Mouse (Mus musculus): ENCODE measurements around the gene Vmn1r217. TPM values are rescaled to one million over a fixed set of nuclear protein-coding genes. Genes with fewer than 3 reads are reported as not detected.
"Not testable (repeated sequence)": the region's sequence is repeated elsewhere in the genome, so short reads cannot be mapped to it uniquely, and the experiment has no call there.

Vmn1r217 gene
- polyA plus RNA-seq (2015; fragmentation: Nextera tagmentation; extraction: Ambion mirVana): not detected in 2 replicates

DNA sequence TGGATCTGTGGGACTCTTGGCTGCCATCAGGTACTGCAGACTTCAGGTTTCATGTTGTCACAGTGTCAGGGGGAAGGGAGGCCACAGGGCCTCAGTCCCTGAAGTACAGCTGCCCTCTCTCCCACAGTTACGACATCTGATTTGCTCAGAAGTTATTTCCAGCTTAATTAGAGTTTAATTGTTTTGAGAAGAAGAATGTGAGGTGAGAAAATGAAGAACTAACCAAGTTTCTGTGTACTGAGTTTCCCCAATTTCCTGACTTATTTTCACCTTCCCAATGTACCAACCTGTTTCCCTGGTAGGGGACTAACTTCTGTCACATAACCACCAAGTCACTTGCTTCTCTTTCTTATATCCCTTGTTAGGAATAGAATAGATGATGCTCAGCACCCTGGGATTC is at the start of gene Vmn1r217:
Gene Vmn1r217 (minus strand): TSS at position 101 of the 400 bp plus-strand sequence.
- not testable (repeated sequence) for ATAC-seq (ENCODE audit: low read depth); H3K4me2 ChIP-seq (ENCODE audit: low read depth, low read length); H3K36me3 ChIP-seq (ENCODE audit: control insufficient read depth, insufficient read depth, low read length); H3K4me1 ChIP-seq (replicated peaks; ENCODE audit: control insufficient read depth, insufficient read depth, low read length); H3K4me3 ChIP-seq (ENCODE audit: low read length); H3K9me3 ChIP-seq (ENCODE audit: control insufficient read depth, low read length); H3K27ac ChIP-seq (ENCODE audit: low read length); H3K9ac ChIP-seq (ENCODE audit: low read length); H3K27me3 ChIP-seq (ENCODE audit: control insufficient read depth, insufficient read depth, low read depth, low read length)
- 70% methylated on average over 1 of the region's 1 CpGs for WGBS

DNA sequence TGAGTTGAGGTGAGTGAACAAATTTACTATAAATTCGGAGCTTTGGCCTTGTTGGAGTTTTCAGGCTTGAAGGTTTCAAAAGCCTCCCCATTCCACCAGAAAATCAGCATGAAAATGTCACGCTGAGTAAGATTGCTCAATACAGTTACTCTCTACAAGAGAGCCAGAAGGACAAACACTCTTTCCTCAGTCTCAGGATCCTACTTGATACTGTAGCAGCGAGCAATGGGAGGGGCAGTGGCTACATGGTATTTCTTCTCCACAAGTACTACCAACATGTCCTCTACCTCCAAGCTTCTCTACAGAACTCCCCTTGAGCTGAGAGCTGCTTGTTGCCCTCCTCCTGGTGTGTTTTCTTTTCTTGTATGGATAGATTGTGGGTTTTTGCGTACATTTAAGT is 48.4 kb upstream of the Vmn1r217 start:
- not testable (repeated sequence) for H3K9ac ChIP-seq (ENCODE audit: low read length); ATAC-seq (ENCODE audit: low read depth); H3K4me2 ChIP-seq (ENCODE audit: low read depth, low read length); H3K9me3 ChIP-seq (ENCODE audit: control insufficient read depth, low read length); H3K27me3 ChIP-seq (ENCODE audit: control insufficient read depth, insufficient read depth, low read depth, low read length); H3K36me3 ChIP-seq (ENCODE audit: control insufficient read depth, insufficient read depth, low read length); H3K27ac ChIP-seq (ENCODE audit: low read length); H3K4me1 ChIP-seq (replicated peaks; ENCODE audit: control insufficient read depth, insufficient read depth, low read length); H3K4me3 ChIP-seq (ENCODE audit: low read length)
- 65% methylated on average over 4 of the region's 4 CpGs for WGBS

DNA sequence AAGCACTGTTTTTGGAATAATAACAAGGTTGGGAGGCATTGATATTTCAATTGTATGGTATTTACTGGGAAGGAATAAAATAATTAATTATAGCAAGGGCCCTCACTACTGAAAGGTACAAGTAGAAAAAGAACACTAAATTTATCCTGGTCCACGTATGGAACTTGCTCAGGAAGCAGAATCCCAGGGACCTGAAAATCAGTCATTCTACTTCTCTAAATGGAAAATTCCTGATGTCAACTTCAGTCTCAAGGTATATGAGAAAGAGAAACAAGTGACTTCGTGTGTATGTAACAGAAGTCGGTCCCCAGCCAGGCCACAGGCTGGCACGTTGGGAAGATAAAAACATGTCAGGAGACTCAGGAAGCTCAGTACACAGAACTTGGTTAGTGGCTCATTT is 41.0 kb upstream of the Vmn1r217 start, which contains the start of gene Vmn1r219:
Gene Vmn1r219 (plus strand): TSS at position 301 of the 400 bp plus-strand sequence.
- ATAC-seq (ENCODE audit: low read depth): no peak
- no peaks in the 10 kb centered on the region for H3K4me1 ChIP-seq (replicated peaks; ENCODE audit: control insufficient read depth, insufficient read depth, low read length)
- H3K36me3 ChIP-seq (ENCODE audit: control insufficient read depth, insufficient read depth, low read length): no peaks in the 10 kb centered on the region
- H3K9ac ChIP-seq (ENCODE audit: low read length): no peak within 1 kb of the TSS
- 74% methylated on average over 4 of the region's 4 CpGs for WGBS
- no peak within 1 kb of the TSS for H3K4me2 ChIP-seq (ENCODE audit: low read depth, low read length)
- no peak within 1 kb of the TSS for H3K4me3 ChIP-seq (ENCODE audit: low read length)
- H3K27ac ChIP-seq (ENCODE audit: low read length): no peak within 1 kb of the TSS
- H3K27me3 ChIP-seq (ENCODE audit: control insufficient read depth, insufficient read depth, low read depth, low read length): no peaks in the 10 kb centered on the region
- no peaks in the 10 kb centered on the region for H3K9me3 ChIP-seq (ENCODE audit: control insufficient read depth, low read length)

DNA sequence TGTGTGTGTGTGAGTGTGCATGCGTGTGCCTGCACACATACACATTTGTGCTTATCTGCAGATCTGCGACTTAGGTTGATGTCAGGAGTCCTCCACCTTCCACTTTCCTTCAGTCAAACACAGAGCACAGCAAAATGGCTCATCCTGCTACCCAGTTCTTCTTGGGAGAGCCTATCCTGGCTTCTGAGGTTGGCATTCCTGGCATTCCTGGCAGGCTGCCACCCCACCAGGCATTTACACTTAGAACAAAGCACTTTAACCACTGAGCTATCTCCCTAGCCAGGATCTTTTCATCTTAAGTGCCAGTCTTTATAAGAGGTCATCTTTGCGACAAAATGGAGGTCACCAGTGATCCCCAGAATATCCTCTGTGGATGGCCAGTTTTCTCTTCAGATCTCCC is 39.8 kb upstream of the Vmn1r217 start:
- Histone ChIP-seq H3K4me2 (ENCODE audit: low read depth, low read length) (no peak overlapping the region), H3K4me3 (ENCODE audit: low read length) (no peak overlapping the region), H3K27ac (ENCODE audit: low read length) (no peak overlapping the region), H3K36me3 (ENCODE audit: control insufficient read depth, insufficient read depth, low read length) (no peaks in the 10 kb centered on the region), H3K9me3 (ENCODE audit: control insufficient read depth, low read length) (no peaks in the 10 kb centered on the region), H3K27me3 (ENCODE audit: control insufficient read depth, insufficient read depth, low read depth, low read length) (no peaks in the 10 kb centered on the region), H3K9ac (ENCODE audit: low read length) (no peak overlapping the region), H3K4me1 (replicated peaks; ENCODE audit: control insufficient read depth, insufficient read depth, low read length) (no peaks in the 10 kb centered on the region)
- WGBS: 34% methylated on average over 3 of the region's 3 CpGs
- peak; percentile 28; the same call in 1 of the 2 replicates for ATAC-seq (ENCODE audit: low read depth)

DNA sequence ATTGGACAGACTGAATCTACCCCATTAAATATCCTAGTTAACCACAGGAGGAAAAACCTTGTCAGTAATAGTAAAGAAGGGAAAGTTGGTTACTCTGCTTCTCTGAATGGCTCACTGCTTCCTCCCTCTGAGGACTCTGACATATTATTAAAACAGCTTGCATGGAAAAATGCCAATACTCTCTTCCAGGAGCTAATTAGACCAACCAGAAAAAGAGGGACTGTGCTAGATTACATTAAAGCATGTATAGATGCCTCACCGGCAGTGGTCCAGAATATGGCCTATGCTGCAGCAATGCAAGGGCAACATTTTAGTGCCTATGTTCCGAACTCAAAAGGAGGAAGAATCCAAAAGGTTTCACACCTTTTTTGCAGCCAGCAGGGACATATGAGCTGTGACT is 20.9 kb upstream of the Vmn1r217 start:
- no peak for ATAC-seq (ENCODE audit: low read depth)
- WGBS: 76% methylated on average over 2 of the region's 2 CpGs

DNA sequence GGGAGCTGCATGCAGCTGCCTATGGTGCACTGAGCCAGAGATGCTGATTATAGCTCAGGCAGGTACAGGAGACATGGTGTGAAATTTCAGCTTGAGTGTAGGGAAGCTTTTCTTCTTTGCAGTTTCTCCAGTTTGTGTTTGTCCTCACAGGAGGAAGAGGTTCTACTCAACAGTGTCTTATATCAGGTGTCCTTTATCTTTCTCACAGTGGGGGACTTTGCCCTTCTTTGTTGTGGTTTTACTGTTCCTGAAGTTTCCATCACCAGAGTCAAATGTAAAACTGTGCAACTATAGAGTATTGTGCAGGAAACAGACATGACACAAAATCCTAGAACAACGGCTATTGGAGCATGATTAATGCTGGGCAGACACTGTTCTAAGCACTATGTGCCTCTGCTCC is 15.5 kb upstream of the Vmn1r217 start:
- H3K36me3 ChIP-seq (ENCODE audit: control insufficient read depth, insufficient read depth, low read length): no peaks in the 10 kb centered on the region
- no peak overlapping the region for H3K9ac ChIP-seq (ENCODE audit: low read length)
- no peak overlapping the region for H3K4me3 ChIP-seq (ENCODE audit: low read length)
- WGBS: 54% methylated on average over 1 of the region's 1 CpGs
- H3K9me3 ChIP-seq (ENCODE audit: control insufficient read depth, low read length): no peaks in the 10 kb centered on the region
- no peak for ATAC-seq (ENCODE audit: low read depth)
- no peaks in the 10 kb centered on the region for H3K27me3 ChIP-seq (ENCODE audit: control insufficient read depth, insufficient read depth, low read depth, low read length)
- no peak overlapping the region for H3K4me2 ChIP-seq (ENCODE audit: low read depth, low read length)
- no peaks in the 10 kb centered on the region for H3K4me1 ChIP-seq (replicated peaks; ENCODE audit: control insufficient read depth, insufficient read depth, low read length)
- no peak overlapping the region for H3K27ac ChIP-seq (ENCODE audit: low read length)

More for the DNA sequence above, 20.9 kb upstream of the Vmn1r217 start:
- Histone ChIP-seq H3K27me3 (ENCODE audit: control insufficient read depth, insufficient read depth, low read depth, low read length) (no peaks in the 10 kb centered on the region), H3K4me2 (ENCODE audit: low read depth, low read length) (no peak overlapping the region), H3K9me3 (ENCODE audit: control insufficient read depth, low read length) (no peaks in the 10 kb centered on the region), H3K4me3 (ENCODE audit: low read length) (no peak overlapping the region), H3K9ac (ENCODE audit: low read length) (no peak overlapping the region), H3K27ac (ENCODE audit: low read length) (no peak overlapping the region), H3K36me3 (ENCODE audit: control insufficient read depth, insufficient read depth, low read length) (no peaks in the 10 kb centered on the region), H3K4me1 (replicated peaks; ENCODE audit: control insufficient read depth, insufficient read depth, low read length) (no peaks in the 10 kb centered on the region)

DNA sequence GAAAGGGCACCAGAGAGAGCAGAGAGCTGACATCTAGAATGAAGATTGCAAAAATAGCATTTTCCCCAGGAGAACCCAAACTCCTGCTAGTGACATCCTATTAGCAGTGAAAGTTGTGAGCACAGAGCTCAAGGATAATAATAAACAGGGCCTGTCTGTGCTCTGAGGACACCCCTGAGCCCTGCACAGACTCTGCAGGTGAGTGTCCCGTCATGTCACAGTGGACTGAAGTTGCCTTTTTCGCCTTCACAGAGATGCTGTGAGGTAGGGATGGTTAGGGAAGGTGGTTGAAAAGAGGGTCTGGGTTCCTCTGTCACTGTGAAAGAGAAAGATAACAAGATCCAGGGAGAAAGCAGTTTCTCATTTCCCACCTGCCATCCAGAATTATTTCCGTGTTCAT is 15.1 kb upstream of the Vmn1r217 start, which contains the start of gene Vmn1r218:
Gene Vmn1r218 (plus strand): TSS at position 57 of the 400 bp plus-strand sequence.
- H3K4me3 ChIP-seq (ENCODE audit: low read length): no peak within 1 kb of the TSS
- H3K27ac ChIP-seq (ENCODE audit: low read length): no peak within 1 kb of the TSS
- no peaks in the 10 kb centered on the region for H3K4me1 ChIP-seq (replicated peaks; ENCODE audit: control insufficient read depth, insufficient read depth, low read length)
- WGBS: 59% methylated on average over 3 of the region's 3 CpGs
- H3K9me3 ChIP-seq (ENCODE audit: control insufficient read depth, low read length): no peaks in the 10 kb centered on the region
- no peak for ATAC-seq (ENCODE audit: low read depth)
- no peaks in the 10 kb centered on the region for H3K27me3 ChIP-seq (ENCODE audit: control insufficient read depth, insufficient read depth, low read depth, low read length)
- no peaks in the 10 kb centered on the region for H3K36me3 ChIP-seq (ENCODE audit: control insufficient read depth, insufficient read depth, low read length)
- no peak within 1 kb of the TSS for H3K9ac ChIP-seq (ENCODE audit: low read length)
- H3K4me2 ChIP-seq (ENCODE audit: low read depth, low read length): no peak within 1 kb of the TSS

DNA sequence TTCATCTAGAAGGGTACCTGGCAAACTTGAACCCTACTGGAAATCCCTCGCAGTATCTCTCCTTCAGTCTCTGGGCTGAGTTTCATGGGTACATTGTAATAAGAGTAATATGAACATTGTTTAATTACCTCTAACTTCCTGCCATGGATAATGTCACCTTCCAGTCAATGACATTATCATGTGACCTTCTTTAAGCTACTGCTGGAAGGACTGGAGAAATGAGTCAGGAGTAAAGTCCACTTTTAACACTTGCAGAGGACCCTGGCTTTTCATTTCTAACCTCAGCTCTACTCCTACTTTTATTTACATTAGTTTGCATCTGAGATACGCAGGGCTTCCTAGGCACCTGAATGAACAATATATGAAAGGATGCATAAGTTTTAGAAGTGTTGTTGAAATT is 2.6 kb upstream of the Vmn1r217 start:
- Histone ChIP-seq H3K4me2 (ENCODE audit: low read depth, low read length) (no peak overlapping the region), H3K4me1 (replicated peaks; ENCODE audit: control insufficient read depth, insufficient read depth, low read length) (no peaks in the 10 kb centered on the region), H3K9me3 (ENCODE audit: control insufficient read depth, low read length) (no peaks in the 10 kb centered on the region), H3K9ac (ENCODE audit: low read length) (no peak overlapping the region), H3K4me3 (ENCODE audit: low read length) (no peak overlapping the region), H3K36me3 (ENCODE audit: control insufficient read depth, insufficient read depth, low read length) (no peaks in the 10 kb centered on the region), H3K27me3 (ENCODE audit: control insufficient read depth, insufficient read depth, low read depth, low read length) (no peaks in the 10 kb centered on the region), H3K27ac (ENCODE audit: low read length) (no peak overlapping the region)
- no peak for ATAC-seq (ENCODE audit: low read depth)
- WGBS: 63% methylated on average over 2 of the region's 2 CpGs

DNA sequence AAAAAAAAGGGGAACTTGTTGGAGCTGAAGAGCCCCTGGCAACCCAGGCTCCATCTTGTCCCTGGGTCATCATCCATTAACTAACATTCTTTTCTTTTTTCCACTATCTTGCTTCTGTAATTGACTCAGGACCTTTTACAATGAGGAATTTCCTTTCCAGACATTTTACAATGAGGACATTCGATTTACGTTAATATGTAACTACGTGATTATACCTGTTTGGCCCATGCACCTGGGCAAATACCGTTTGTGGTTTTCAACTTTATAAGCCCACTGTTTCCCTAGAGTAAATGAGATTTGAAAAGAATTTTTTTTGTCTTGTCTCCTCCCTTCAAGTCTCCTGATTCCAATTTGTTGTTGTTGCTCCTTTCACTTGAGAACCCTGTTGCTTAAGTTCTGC is 23.6 kb downstream of the Vmn1r217 start:
- no peaks in the 10 kb centered on the region for H3K4me1 ChIP-seq (replicated peaks; ENCODE audit: control insufficient read depth, insufficient read depth, low read length)
- no peak for ATAC-seq (ENCODE audit: low read depth)
- no peak overlapping the region for H3K4me2 ChIP-seq (ENCODE audit: low read depth, low read length)
- no peak overlapping the region for H3K27ac ChIP-seq (ENCODE audit: low read length)
- WGBS: 77% methylated on average over 4 of the region's 4 CpGs
- no peaks in the 10 kb centered on the region for H3K36me3 ChIP-seq (ENCODE audit: control insufficient read depth, insufficient read depth, low read length)
- H3K9ac ChIP-seq (ENCODE audit: low read length): no peak overlapping the region
- no peaks in the 10 kb centered on the region for H3K9me3 ChIP-seq (ENCODE audit: control insufficient read depth, low read length)
- H3K4me3 ChIP-seq (ENCODE audit: low read length): no peak overlapping the region
- no peaks in the 10 kb centered on the region for H3K27me3 ChIP-seq (ENCODE audit: control insufficient read depth, insufficient read depth, low read depth, low read length)

DNA sequence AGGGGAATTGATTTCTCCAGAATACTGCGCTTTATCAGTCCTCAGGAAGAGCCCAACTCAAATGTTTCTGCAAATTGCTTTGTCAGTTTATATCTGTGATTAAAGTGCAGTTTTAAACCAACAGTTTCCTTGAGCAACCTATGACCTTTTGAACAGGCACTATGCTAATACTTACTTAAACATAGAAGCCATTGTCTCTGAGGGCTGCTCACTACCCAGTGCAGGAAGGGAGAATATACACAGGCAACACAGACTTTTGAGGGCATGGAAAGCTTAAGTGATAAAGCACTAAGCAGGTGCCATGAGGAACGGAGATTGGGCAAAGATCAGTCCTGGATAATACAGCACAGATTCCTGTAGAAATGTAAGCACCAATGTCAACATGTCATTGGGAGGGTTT is 48.7 kb downstream of the Vmn1r217 start:
- Histone ChIP-seq H3K36me3 (ENCODE audit: control insufficient read depth, insufficient read depth, low read length) (no peaks in the 10 kb centered on the region), H3K27ac (ENCODE audit: low read length) (no peak overlapping the region), H3K9me3 (ENCODE audit: control insufficient read depth, low read length) (no peaks in the 10 kb centered on the region), H3K27me3 (ENCODE audit: control insufficient read depth, insufficient read depth, low read depth, low read length) (no peaks in the 10 kb centered on the region), H3K4me2 (ENCODE audit: low read depth, low read length) (no peak overlapping the region), H3K4me1 (replicated peaks; ENCODE audit: control insufficient read depth, insufficient read depth, low read length) (no peaks in the 10 kb centered on the region), H3K9ac (ENCODE audit: low read length) (no peak overlapping the region), H3K4me3 (ENCODE audit: low read length) (no peak overlapping the region)
- ATAC-seq (ENCODE audit: low read depth): no peak
- WGBS: 60% methylated on average over 2 of the region's 2 CpGs

Measured in lung, embryonic 16.5 days (tissue).